Mouse (Mus musculus) thymus, adult 2 months (tissue): ENCODE data around the gene Tada1.

Experiments used
- CTCF ChIP-seq: fragments of 200-500 bp; IDR thresholded peaks from 2 replicates; pipeline ENCODE4 v1.5.1; 2012; ENCODE audit warnings: mild to moderate bottlenecking, control low read depth, low read length, moderate library complexity, borderline replicate concordance; ENCODE audit not compliant: control insufficient read depth, poor library complexity, insufficient read depth; ENCODE audit errors: extremely low read depth
- POLR2A ChIP-seq: fragments of 200-500 bp; IDR thresholded peaks from 2 replicates; pipeline ENCODE4 v1.6.1; 2012; ENCODE audit warnings: mild to moderate bottlenecking, low read length, control low read depth, moderate library complexity; ENCODE audit not compliant: control insufficient read depth, poor library complexity, insufficient read depth; ENCODE audit errors: extremely low read depth

GRCm38 (mm10) chr1:166361842-166362241 lies 17.1 kb upstream of the Tada1 start:
- TF ChIP-seq CTCF (no peak), POLR2A (no peak)
